Mouse (Mus musculus) megakaryocyte, embryonic 14.5 days (primary cell): ENCODE measurements around the gene Nthl1. TPM values are rescaled to one million over a fixed set of nuclear protein-coding genes. Genes with fewer than 3 reads are reported as not detected.

ENCODE experiments used
- H3K27me3 ChIP-seq: replicated peaks from 2 replicates; pipeline ENCODE3; 2012; ENCODE audit warnings: inconsistent platforms
- H3K36me3 ChIP-seq: replicated peaks from 2 replicates; pipeline ENCODE3; 2012; ENCODE audit warnings: low read length, inconsistent platforms, mixed read lengths
- H3K4me1 ChIP-seq: 2 replicates; pipeline ENCODE4 v1.6.1; 2012; ENCODE audit warnings: inconsistent platforms
- H3K4me3 ChIP-seq: replicated peaks from 2 replicates; pipeline ENCODE3; 2012; ENCODE audit warnings: moderate library complexity, mild to moderate bottlenecking, inconsistent platforms
- H3K9me3 ChIP-seq: 2 replicates; pipeline ENCODE4 v1.6.1; 2012; ENCODE audit warnings: inconsistent platforms
- FLI1 ChIP-seq: IDR thresholded peaks from 2 replicates; pipeline ENCODE4 v1.6.1; 2012; ENCODE audit warnings: low read length, inconsistent platforms, mixed read lengths
- GATA1 ChIP-seq: IDR thresholded peaks from 3 replicates; pipeline ENCODE4 v1.6.1; 2012; ENCODE audit warnings: mixed read lengths, low read length, inconsistent platforms, borderline replicate concordance
- polyA plus RNA-seq: library from polyadenylated mRNA; stranded (reverse); fragments of >175 nt; gene quantifications from 2 replicates; pipeline ENCODE4 v1.2.3, GENCODE M21; 2012; ENCODE audit warnings: low replicate concordance; ENCODE audit not compliant: insufficient read depth

Gene Nthl1
- polyA plus RNA-seq, 1 experiment: 8.2 TPM

DNA sequence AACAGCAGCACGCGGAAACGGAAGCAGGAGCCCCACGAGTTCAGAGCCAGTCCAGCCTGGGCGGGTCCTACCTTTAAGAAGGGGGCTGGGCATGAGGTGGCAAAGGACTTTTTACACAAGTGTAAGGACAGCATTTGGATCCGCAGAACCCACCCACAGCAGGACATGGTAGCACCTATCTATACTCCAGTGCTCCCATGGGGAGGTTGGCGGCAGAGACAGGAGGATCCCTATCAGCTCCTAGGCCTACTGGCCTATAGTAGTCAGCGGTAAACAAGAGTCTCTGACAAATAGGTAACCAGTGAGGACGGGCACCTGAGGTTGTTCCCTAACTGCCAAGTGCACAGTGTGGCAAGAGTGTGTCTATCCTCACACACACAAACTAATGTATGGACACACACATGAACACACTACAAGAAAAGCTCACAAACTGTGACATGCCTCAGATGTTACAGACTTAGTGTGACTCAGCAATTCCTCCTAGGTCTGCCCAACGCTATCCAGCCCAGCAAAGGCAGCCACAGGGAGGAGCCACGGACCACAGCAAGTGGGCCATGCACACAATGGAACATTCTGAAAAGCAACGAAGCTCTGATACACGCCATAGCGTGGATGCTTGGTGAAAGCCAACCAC, 14.8 kb upstream of the Nthl1 start:
- peaks cover 90% of the 10 kb centered on the region for H3K36me3 ChIP-seq
- peaks cover 59% of the 10 kb centered on the region for H3K4me1 ChIP-seq
- H3K4me3 ChIP-seq: peak overlapping the region; percentile 70
- H3K27me3 ChIP-seq: peaks cover 2% of the 10 kb centered on the region
- TF ChIP-seq FLI1 (no peak), GATA1 (no peak)
- H3K9me3 ChIP-seq: no peaks in the 10 kb centered on the region

DNA sequence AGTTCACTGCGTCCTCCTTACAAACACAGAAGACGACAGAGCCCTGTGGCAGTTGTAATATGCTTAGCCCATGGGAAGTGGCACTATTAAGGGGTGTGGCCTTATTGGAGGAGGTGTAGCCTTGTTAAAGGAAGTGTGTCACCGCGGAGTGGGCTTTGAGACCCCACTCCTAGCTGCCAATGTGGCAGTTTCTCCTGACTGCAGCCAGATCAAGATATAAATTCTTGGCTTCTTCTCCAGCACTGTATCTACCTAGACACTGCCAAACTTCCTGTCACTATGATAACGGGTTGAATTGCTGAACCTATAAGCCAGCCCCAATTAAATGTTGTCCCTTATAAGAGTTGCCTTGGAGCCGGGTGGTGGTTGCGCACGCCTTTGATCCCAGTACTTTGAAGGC, 7.0 kb upstream of the Nthl1 start:
- H3K4me3 ChIP-seq: no peak overlapping the region
- H3K9me3 ChIP-seq: no peaks in the 10 kb centered on the region
- TF ChIP-seq GATA1: no peak
- no peak for TF ChIP-seq FLI1
- H3K36me3 ChIP-seq: peaks cover 94% of the 10 kb centered on the region
- no peaks in the 10 kb centered on the region for H3K27me3 ChIP-seq
- H3K4me1 ChIP-seq: peaks cover 13% of the 10 kb centered on the region

GRCm38 (mm10) chr17:24628646-24629045, 3.8 kb upstream of the Nthl1 start:
- peak; percentile 57; the same call in 1 of the 3 replicates for TF ChIP-seq GATA1
- TF ChIP-seq FLI1: no peak
- Histone ChIP-seq H3K4me3 (no peak overlapping the region), H3K4me1 (peaks cover 37% of the 10 kb centered on the region), H3K9me3 (no peaks in the 10 kb centered on the region), H3K36me3 (peaks cover 69% of the 10 kb centered on the region), H3K27me3 (no peaks in the 10 kb centered on the region)

DNA sequence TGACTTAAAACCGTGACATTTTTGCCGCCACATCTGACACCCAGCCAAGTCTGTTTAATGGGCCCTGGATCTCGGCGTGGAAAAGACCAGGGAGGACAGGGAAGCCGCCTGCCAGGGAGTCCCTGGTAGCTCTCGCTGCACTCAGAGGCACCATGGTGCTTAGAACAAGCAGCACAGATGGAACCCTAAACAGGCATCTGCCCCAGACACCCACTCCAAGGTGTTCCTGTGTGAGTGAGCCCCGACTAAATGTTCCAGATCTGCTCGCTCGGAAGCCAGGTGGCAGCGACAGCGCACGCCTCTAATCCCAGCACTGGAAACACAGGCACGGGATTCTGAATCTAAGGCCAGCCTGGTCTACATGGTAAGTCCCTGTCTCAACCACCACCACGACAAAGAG, 2.4 kb upstream of the Nthl1 start:
- Histone ChIP-seq H3K36me3 (peaks cover 66% of the 10 kb centered on the region), H3K27me3 (no peaks in the 10 kb centered on the region), H3K9me3 (no peaks in the 10 kb centered on the region), H3K4me1 (peaks cover 47% of the 10 kb centered on the region), H3K4me3 (no peak overlapping the region)
- TF ChIP-seq GATA1: no peak
- no peak for TF ChIP-seq FLI1

GRCm38 (mm10) chr17:24632813-24633449, 451 bp downstream of the Nthl1 start:
- Histone ChIP-seq H3K36me3 (peaks cover 51% of the 10 kb centered on the region), H3K9me3 (no peaks in the 10 kb centered on the region), H3K4me3 (peak overlapping the region; percentile 96), H3K27me3 (no peaks in the 10 kb centered on the region), H3K4me1 (peaks cover 67% of the 10 kb centered on the region)
- TF ChIP-seq GATA1: no peak
- no peak for TF ChIP-seq FLI1

DNA sequence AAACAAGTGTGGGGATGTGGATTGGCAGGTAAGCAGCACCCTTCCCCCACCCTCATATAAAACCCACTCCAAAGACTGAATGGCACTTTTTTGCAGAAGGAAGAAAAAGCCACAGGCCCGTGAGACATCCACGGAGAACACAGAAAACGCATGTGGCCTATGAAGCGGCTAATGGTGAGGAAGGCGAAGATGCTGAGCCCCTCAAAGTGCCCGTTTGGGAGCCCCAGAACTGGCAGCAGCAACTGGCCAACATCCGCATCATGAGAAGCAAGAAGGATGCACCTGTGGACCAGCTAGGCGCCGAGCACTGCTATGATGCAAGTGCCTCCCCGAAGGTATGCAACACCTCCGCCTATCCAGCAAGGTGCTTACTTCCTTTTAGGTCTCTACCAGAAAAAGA, 1.4 kb downstream of the Nthl1 start:
- Histone ChIP-seq H3K4me1 (peaks cover 60% of the 10 kb centered on the region), H3K4me3 (peak overlapping the region; percentile 39)
- TF ChIP-seq GATA1 (no peak), FLI1 (no peak)

GRCm38 (mm10) chr17:24635024-24635423, 2.5 kb downstream of the Nthl1 start:
- Histone ChIP-seq H3K36me3 (peaks cover 45% of the 10 kb centered on the region), H3K27me3 (peaks cover 3% of the 10 kb centered on the region), H3K9me3 (no peaks in the 10 kb centered on the region), H3K4me3 (no peak overlapping the region), H3K4me1 (peaks cover 60% of the 10 kb centered on the region)
- TF ChIP-seq GATA1 (no peak), FLI1 (no peak)

More for the DNA sequence above, 1.4 kb downstream of the Nthl1 start:
- Histone ChIP-seq H3K27me3 (no peaks in the 10 kb centered on the region), H3K9me3 (no peaks in the 10 kb centered on the region), H3K36me3 (peaks cover 49% of the 10 kb centered on the region)

- Histone ChIP-seq H3K4me3 (no peak overlapping the region), H3K4me1 (peaks cover 58% of the 10 kb centered on the region), H3K27me3 (peaks cover 9% of the 10 kb centered on the region), H3K9me3 (no peaks in the 10 kb centered on the region), H3K36me3 (peaks cover 38% of the 10 kb centered on the region)
- TF ChIP-seq FLI1 (no peak), GATA1 (no peak)
Measured at GRCm38 (mm10) chr17:24635694-24636093, 3.2 kb downstream of the Nthl1 start.

GRCm38 (mm10) chr17:24636781-24637481, 4.5 kb downstream of the Nthl1 start:
- Histone ChIP-seq H3K4me1 (peaks cover 51% of the 10 kb centered on the region), H3K27me3 (peaks cover 16% of the 10 kb centered on the region), H3K4me3 (peak overlapping the region; percentile 3), H3K36me3 (peaks cover 34% of the 10 kb centered on the region), H3K9me3 (no peaks in the 10 kb centered on the region)
- TF ChIP-seq GATA1 (no peak), FLI1 (no peak)

DNA sequence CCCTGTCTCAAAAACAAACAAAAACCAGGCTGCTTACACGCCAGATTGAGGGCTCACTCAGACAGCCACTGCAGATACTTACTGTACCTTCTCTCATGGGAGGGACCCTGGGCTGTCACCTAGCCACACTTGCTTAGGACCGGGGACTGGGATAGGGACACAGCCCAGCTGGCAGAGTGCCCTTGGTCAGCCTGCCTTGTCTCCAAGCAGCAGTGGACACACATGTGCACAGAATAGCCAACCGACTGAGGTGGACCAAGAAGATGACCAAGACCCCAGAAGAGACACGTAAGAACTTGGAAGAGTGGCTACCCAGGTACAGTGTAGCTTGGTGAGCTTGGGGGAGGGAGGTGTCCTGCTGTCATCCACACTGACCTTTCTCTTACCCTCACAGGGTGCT, 5.7 kb downstream of the Nthl1 start:
- H3K4me1 ChIP-seq: peaks cover 40% of the 10 kb centered on the region
- H3K9me3 ChIP-seq: no peaks in the 10 kb centered on the region
- peaks cover 34% of the 10 kb centered on the region for H3K36me3 ChIP-seq
- TF ChIP-seq FLI1 (no peak), GATA1 (no peak)
- H3K4me3 ChIP-seq: no peak overlapping the region
- peaks cover 29% of the 10 kb centered on the region for H3K27me3 ChIP-seq
